Mouse (Mus musculus) liver, adult 2 months (tissue): ENCODE results near the gene Tmod1. TPM values are rescaled to one million over a fixed set of nuclear protein-coding genes. Genes with fewer than 3 reads are reported as not detected.

Source experiments
- DNase-seq: peaks from one replicate; pipeline ENCODE4 v3.0.0-alpha.2; 2011; ENCODE audit warnings: low read depth, low spot score; ENCODE audit errors: extremely low read depth
- H3K27ac ChIP-seq: fragments of 200-500 bp; replicated peaks from 2 replicates; pipeline ENCODE4 v1.5.1; 2012; ENCODE audit warnings: low read depth, mild to moderate bottlenecking, control low read depth, inconsistent platforms, low read length; ENCODE audit not compliant: insufficient read depth
- H3K27me3 ChIP-seq: fragments of 200-500 bp; 2 replicates; pipeline ENCODE4 v1.6.1; 2012; ENCODE audit warnings: mild to moderate bottlenecking, moderate library complexity, low read length, inconsistent platforms; ENCODE audit not compliant: control insufficient read depth, insufficient read depth
- H3K36me3 ChIP-seq: fragments of 200-500 bp; 2 replicates; pipeline ENCODE4 v1.6.1; 2012; ENCODE audit warnings: low read length, inconsistent platforms; ENCODE audit not compliant: control insufficient read depth, insufficient read depth
- H3K4me1 ChIP-seq: fragments of 200-500 bp; 2 replicates; pipeline ENCODE4 v1.6.1; 2011; ENCODE audit warnings: low read length; ENCODE audit not compliant: control insufficient read depth, insufficient read depth
- H3K4me3 ChIP-seq: fragments of 200-500 bp; 2 replicates; pipeline ENCODE4 v1.5.1; 2011; ENCODE audit warnings: low read depth, mild to moderate bottlenecking, control low read depth, low read length, moderate library complexity; ENCODE audit not compliant: insufficient read depth
- H3K79me2 ChIP-seq: fragments of 200-500 bp; 2 replicates; pipeline ENCODE4 v1.6.1; 2012; ENCODE audit warnings: inconsistent platforms, mild to moderate bottlenecking, low read length, moderate library complexity; ENCODE audit not compliant: control insufficient read depth, insufficient read depth
- H3K9ac ChIP-seq: fragments of 200-500 bp; 2 replicates; pipeline ENCODE4 v1.6.1; 2012; ENCODE audit warnings: low read depth, mild to moderate bottlenecking, control low read depth, inconsistent platforms, low read length
- CTCF ChIP-seq: fragments of 200-500 bp; IDR thresholded peaks from 2 replicates; pipeline ENCODE4 v1.5.1; 2011; ENCODE audit warnings: low read depth, low read length, control low read depth
- POLR2A ChIP-seq: fragments of 200-500 bp; IDR thresholded peaks from 2 replicates; pipeline ENCODE4 v1.6.1; 2011; ENCODE audit warnings: low read length, control low read depth; ENCODE audit not compliant: insufficient read depth; ENCODE audit errors: extremely low read depth
- WGBS: fragments of 180-500 bp; shearing (Covaris S2); methylation state at CpG from one replicate; pipeline ENCODE4 v1.1.7; 2018; 5-methylcytosine and 5-hydroxymethylcytosine counted together
- polyA plus RNA-seq: library from polyadenylated mRNA; depleted of rRNA; stranded (reverse); fragments of >200 nt; gene quantifications from 2 replicates; pipeline ENCODE4 v1.2.3, GENCODE M21; 2012; rRNA removed
- total RNA-seq: library from RNA; depleted of rRNA; stranded (reverse); fragments of >200 nt; gene quantifications from 2 replicates; pipeline ENCODE4 v1.2.3, GENCODE M21; 2014; rRNA removed

The Tmod1 gene
- total and polyA plus RNA-seq, 2 experiments = 0.09 TPM; not detected in 1

DNA sequence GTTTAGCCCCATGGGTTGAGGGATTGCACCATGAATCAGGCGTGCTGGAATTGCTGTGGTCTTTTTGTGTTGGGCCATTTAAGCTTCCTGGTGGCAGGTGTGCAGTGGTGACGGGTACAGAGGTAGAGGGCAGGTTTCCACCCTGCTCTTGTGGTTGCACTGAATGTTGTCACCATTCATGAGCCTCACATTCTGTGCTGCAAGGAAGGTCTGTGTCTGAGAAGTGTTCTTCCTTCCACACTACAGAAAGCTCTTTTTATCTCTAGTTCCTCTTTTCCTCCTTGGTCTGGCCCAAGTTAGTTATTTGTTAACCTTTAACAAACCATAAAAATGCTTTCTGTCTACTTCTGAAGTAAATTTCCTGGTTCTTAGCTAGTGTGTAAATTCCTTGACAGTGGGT is 125.3 kb downstream of the Tmod1 start:
- no peak for TF ChIP-seq CTCF
- TF ChIP-seq POLR2A = no peak
- H3K9ac ChIP-seq = no peak overlapping the region
- peaks cover 61% of the 10 kb centered on the region for H3K36me3 ChIP-seq
- no peaks in the 10 kb centered on the region for H3K79me2 ChIP-seq
- no peak for DNase-seq
- H3K4me1 ChIP-seq = no peaks in the 10 kb centered on the region
- 90% methylated on average over 2 of the region's 2 CpGs for WGBS
- H3K27me3 ChIP-seq = no peaks in the 10 kb centered on the region
- H3K4me3 ChIP-seq = no peak overlapping the region
- no peak overlapping the region for H3K27ac ChIP-seq

Other genes starting within 250 kb of the Tmod1 start
- 80.3 and 156 TPM in 2 replicates for gene Aldh1b1, start 239.9 kb upstream of the Tmod1 start, total RNA-seq
- 96.4 and 108 TPM in 2 replicates for gene Aldh1b1, start 239.9 kb upstream of the Tmod1 start, polyA plus RNA-seq
- not detected in 2 replicates for gene Igfbpl1, start 212.0 kb upstream of the Tmod1 start, total RNA-seq
- gene Igfbpl1, start 212.0 kb upstream of the Tmod1 start, polyA plus RNA-seq = not detected in 2 replicates
- 86.7 and 103 TPM in 2 replicates for gene Stra6l, start 190.3 kb upstream of the Tmod1 start, total RNA-seq
- 161 and 173 TPM in 2 replicates for gene Stra6l, start 190.3 kb upstream of the Tmod1 start, polyA plus RNA-seq
- gene Ccdc180, start 148.6 kb upstream of the Tmod1 start, total RNA-seq = not detected in 2 replicates
- 0.02 TPM in 2 replicates for gene Ccdc180, start 148.6 kb upstream of the Tmod1 start, polyA plus RNA-seq
- 27.0 and 27.8 TPM in 2 replicates for gene Tdrd7, start 73.6 kb upstream of the Tmod1 start, total RNA-seq
- gene Tdrd7, start 73.6 kb upstream of the Tmod1 start, polyA plus RNA-seq = 10.9 and 11.3 TPM in 2 replicates
- gene Ncbp1, start 99.7 kb downstream of the Tmod1 start, total RNA-seq = 16.2 and 17.3 TPM in 2 replicates
- gene Ncbp1, start 99.7 kb downstream of the Tmod1 start, polyA plus RNA-seq = 7.0 and 12.0 TPM in 2 replicates
- gene Tstd2, start 99.8 kb downstream of the Tmod1 start, total RNA-seq = 13.0 and 14.1 TPM in 2 replicates
- 8.0 and 10.5 TPM in 2 replicates for gene Tstd2, start 99.8 kb downstream of the Tmod1 start, polyA plus RNA-seq
- 15.6 and 18.7 TPM in 2 replicates for gene Xpa, start 157.4 kb downstream of the Tmod1 start, total RNA-seq
- 10.3 and 11.1 TPM in 2 replicates for gene Xpa, start 157.4 kb downstream of the Tmod1 start, polyA plus RNA-seq